In genomic region chr11:82339921-82340401, GRCm38 (mm10) we compare ENCODE assay signal across 9 mouse cellular contexts. TPM values are rescaled to one million over a fixed set of nuclear protein-coding genes. Genes with fewer than 3 reads are reported as not detected.
A peak's percentile ranks its signal among the peaks of the same experiment; 100 is the strongest.
DNase-seq lines count a peak whose midpoint lies in the region; ATAC-seq and TF ChIP-seq lines count a peak whose summit lies in the region.
"Had no signal": no experiment of that assay in that cellular context is flagged by ENCODE, and none has a peak within 500 bp of the region (broad histone marks: within the 10 kb centered on the region; RNA-seq: fewer than 3 reads in every experiment).

No protein-coding gene starts in this region.

- no peaks in the 10 kb centered on the region for H3K9me3 ChIP-seq in hindbrain, embryonic 11.5 days (ENCODE audit: control insufficient read depth, low read length)

- DNase-seq in adrenal gland, adult 2 months: peak; percentile 88
- DNase-seq in embryo, embryonic 10 days (ENCODE audit: low spot score): peak; percentile 62
- DNase-seq in hindbrain, embryonic 11.5 days (ENCODE audit: low spot score): peak; percentile 14
- DNase-seq in liver, adult 2 months (ENCODE audit: extremely low read depth, low read depth, low spot score): peak; percentile 20
- no peak for DNase-seq in right cerebral cortex, postnatal 14 days
- no peak for DNase-seq in lung, postnatal 10 days
- no peak for DNase-seq in layer of hippocampus, adult 8-10 months (ENCODE audit: low spot score in 2 of 2)

- H3K4me3 ChIP-seq in hindbrain, embryonic 11.5 days (ENCODE audit: low read depth, low read length): no peak overlapping the region
- H3K4me3 ChIP-seq in liver, adult 2 months (ENCODE audit: insufficient read depth, low read depth, low read length): no peak overlapping the region

- no peaks in the 10 kb centered on the region for H3K36me3 ChIP-seq in hindbrain, embryonic 11.5 days (ENCODE audit: control insufficient read depth, insufficient read depth, low read length)
- H3K36me3 ChIP-seq in liver, adult 2 months (ENCODE audit: control insufficient read depth, insufficient read depth, low read length): no peaks in the 10 kb centered on the region

- no peaks in the 10 kb centered on the region for H3K79me2 ChIP-seq in liver, adult 2 months (ENCODE audit: control insufficient read depth, insufficient read depth, low read length)

- H3K4me2 ChIP-seq in hindbrain, embryonic 11.5 days (replicated peaks; ENCODE audit: low read depth, low read length): no peak overlapping the region

- H3K27ac ChIP-seq in hindbrain, embryonic 11.5 days (ENCODE audit: low read depth, low read length): no peak overlapping the region
- peak overlapping the region; percentile 61 for H3K27ac ChIP-seq in liver, adult 2 months (replicated peaks; ENCODE audit: insufficient read depth, low read depth, low read length)

- TF ChIP-seq POLR2A in liver, adult 2 months (IDR thresholded peaks at IDR 0.05; ENCODE audit: extremely low read depth, insufficient read depth, low read length): no peak

- H3K27me3 ChIP-seq in hindbrain, embryonic 11.5 days (ENCODE audit: control insufficient read depth, insufficient read depth, low read length): no peaks in the 10 kb centered on the region
- no peaks in the 10 kb centered on the region for H3K27me3 ChIP-seq in liver, adult 2 months (ENCODE audit: control insufficient read depth, insufficient read depth, low read length)

- H3K4me1 ChIP-seq in hindbrain, embryonic 11.5 days (replicated peaks; ENCODE audit: control insufficient read depth, insufficient read depth, low read length): no peaks in the 10 kb centered on the region
- H3K4me1 ChIP-seq in liver, adult 2 months (ENCODE audit: control insufficient read depth, insufficient read depth, low read length): no peaks in the 10 kb centered on the region; the same call in 1 of the 2 replicates

- no peak for TF ChIP-seq CTCF in liver, adult 2 months (IDR thresholded peaks at IDR 0.05; ENCODE audit: low read depth, low read length)

- H3K9ac ChIP-seq in hindbrain, embryonic 11.5 days (ENCODE audit: low read depth, low read length): no peak overlapping the region
- no peak overlapping the region for H3K9ac ChIP-seq in liver, adult 2 months (ENCODE audit: low read depth, low read length)

- ATAC-seq in hindbrain, embryonic 11.5 days (ENCODE audit: low FRiP score): peak; percentile 49; the same call in 1 of the 2 replicates
- no peak for ATAC-seq in CD4-positive, CD25-positive, alpha-beta regulatory T cell, adult 4 months

- WGBS in hindbrain, embryonic 11.5 days: 29% methylated on average over 7 of the region's 7 CpGs
- WGBS in liver, adult 2 months: 44% methylated on average over 7 of the region's 7 CpGs

RNA-seq across cellular contexts. Expression of gene Ccl1, which starts 34.5 kb away (rescaled TPM):
- total RNA-seq in adrenal gland, adult 2 months (2021): not detected
- polyA plus RNA-seq in adrenal gland, adult 2 months (2012; rRNA removed): not detected in 2 replicates
- polyA plus RNA-seq in hindbrain, embryonic 11.5 days (2014; fragmentation: Nextera tagmentation; extraction: Ambion mirVana): not detected in 2 replicates
- total RNA-seq in liver, adult 2 months (2014; rRNA removed): 1.1 TPM in 1 of 2 replicates, not detected in the other
- polyA plus RNA-seq in liver, adult 2 months (2012; rRNA removed): not detected in 2 replicates
- not detected for total RNA-seq in layer of hippocampus, adult 8-10 months (2022)
- 10 to 100 TPM in 1 of 2 experiments, 1 to 10 TPM in 1; 9.8 to 13.2 TPM for polyA plus RNA-seq in CD4-positive, CD25-positive, alpha-beta regulatory T cell, adult 4 months (2017; shearing (Covaris generic))
- polyA plus RNA-seq: cortical plate, adult 2 months had no signal

RNA-seq across cellular contexts. Expression of gene Tmem132e, which starts 48.7 kb away (rescaled TPM):
- under 1 TPM; 0.62 to 0.72 TPM for total RNA-seq in adrenal gland, adult 2 months (2021)
- polyA plus RNA-seq in adrenal gland, adult 2 months (2012; rRNA removed): 1.8 and 2.0 TPM in 2 replicates
- polyA plus RNA-seq in hindbrain, embryonic 11.5 days (2014; fragmentation: Nextera tagmentation; extraction: Ambion mirVana): 1.5 and 1.8 TPM in 2 replicates
- 1.4 and 2.3 TPM in 2 replicates for total RNA-seq in liver, adult 2 months (2014; rRNA removed)
- 1.4 and 2.1 TPM in 2 replicates for polyA plus RNA-seq in liver, adult 2 months (2012; rRNA removed)
- 10 to 100 TPM in 2 of 4 experiments, 1 to 10 TPM in 2; 8.6 to 10.6 (median 9.8) TPM for total RNA-seq in layer of hippocampus, adult 8-10 months (2022)
- polyA plus RNA-seq in CD4-positive, CD25-positive, alpha-beta regulatory T cell, adult 4 months (2017; shearing (Covaris generic)): not detected

Comparison
In these comparisons a context has a peak if more than half of its experiments do, and no peak if none do; other contexts are left out.
1. DNase-seq: peak in adrenal gland, adult 2 months (single experiment), embryo, embryonic 10 days (single experiment), hindbrain, embryonic 11.5 days (single experiment) and liver, adult 2 months (single experiment); none in right cerebral cortex, postnatal 14 days (single experiment), lung, postnatal 10 days (single experiment) and layer of hippocampus, adult 8-10 months (0 of 2).
2. RNA of gene Ccl1, which starts 34.5 kb away (polyA plus RNA-seq): 9.8 to 13.2 TPM in CD4-positive, CD25-positive, alpha-beta regulatory T cell, adult 4 months; not detected in adrenal gland, adult 2 months, not detected in hindbrain, embryonic 11.5 days and not detected in liver, adult 2 months; every median in the first group is over 10 times any median in the second.